Mouse (Mus musculus) lung, embryonic 14.5 days (tissue): ENCODE measurements around the gene Sarm1. TPM values are rescaled to one million over a fixed set of nuclear protein-coding genes. Genes with fewer than 3 reads are reported as not detected.

Source experiments
- ATAC-seq: fragments of 200-750 bp; cut with Nextera tagmentation; 2 replicates; pipeline ENCODE4 v1.8.0; 2017; ENCODE audit warnings: mild to moderate bottlenecking, moderate TSS enrichment, moderate library complexity; ENCODE audit not compliant: insufficient read depth
- DNase-seq: peaks from one replicate; pipeline ENCODE4 v3.0.0-alpha.2; 2015
- H3K27ac ChIP-seq: fragments of 300-500 bp; sonication (generic); 2 replicates; pipeline ENCODE4 v1.5.1; 2014; ENCODE audit warnings: low read depth, mild to moderate bottlenecking, moderate library complexity
- H3K27me3 ChIP-seq: fragments of 300-500 bp; sonication (generic); 2 replicates; pipeline ENCODE4 v1.6.1; 2014; ENCODE audit warnings: low read length, control low read depth; ENCODE audit not compliant: insufficient read depth
- H3K36me3 ChIP-seq: fragments of 300-500 bp; sonication (generic); 2 replicates; pipeline ENCODE4 v1.6.1; 2014; ENCODE audit warnings: control low read depth; ENCODE audit not compliant: insufficient read depth
- H3K4me1 ChIP-seq: fragments of 300-500 bp; sonication (generic); 2 replicates; pipeline ENCODE4 v1.6.1; 2014; ENCODE audit warnings: antibody characterized with exemption, control low read depth; ENCODE audit not compliant: insufficient read depth
- H3K4me2 ChIP-seq: fragments of 300-500 bp; sonication (generic); 2 replicates; pipeline ENCODE4 v1.6.1; 2014; ENCODE audit warnings: mild to moderate bottlenecking
- H3K4me3 ChIP-seq: fragments of 300-500 bp; sonication (generic); 2 replicates; pipeline ENCODE4 v1.5.1; 2014; ENCODE audit warnings: low read depth, low read length
- H3K9ac ChIP-seq: fragments of 300-500 bp; sonication (generic); 2 replicates; pipeline ENCODE4 v1.6.1; 2014
- H3K9me3 ChIP-seq: fragments of 300-500 bp; sonication (generic); 2 replicates; pipeline ENCODE4 v1.6.1; 2016; ENCODE audit warnings: low read depth, low read length, control low read depth
- CTCF ChIP-seq: IDR thresholded peaks from 2 replicates; pipeline ENCODE4 v1.5.1; 2016; ENCODE audit warnings: antibody characterized with exemption, low read depth
- WGBS: fragments of 180-500 bp; shearing (Covaris S2); extraction: QIAGEN DNeasy Blood & Tissue Kit; methylation state at CpG from one replicate; pipeline ENCODE4 v1.1.7; 2014; 5-methylcytosine and 5-hydroxymethylcytosine counted together
- polyA plus RNA-seq: library from polyadenylated mRNA; unstranded; fragments of >200 nt; fragmentation: Nextera tagmentation; extraction: Ambion mirVana; gene quantifications from 2 replicates; pipeline ENCODE4 v1.2.1, GENCODE M21; 2014

Gene Sarm1
- polyA plus RNA-seq, 1 experiment from 2014 or later: 1.4 TPM

GRCm38 (mm10) chr11:78499543-78499942 is 2.0 kb upstream of the Sarm1 start:
- Histone ChIP-seq H3K27me3 (peaks cover 56% of the 10 kb centered on the region), H3K9me3 (no peaks in the 10 kb centered on the region), H3K4me3 (no peak overlapping the region), H3K27ac (no peak overlapping the region), H3K4me1 (0 out of 2 replicates have a peak, but pooled peaks cover 4% of the 10 kb centered on the region), H3K36me3 (no peaks in the 10 kb centered on the region), H3K4me2 (no peak overlapping the region), H3K9ac (no peak overlapping the region)
- no peak for TF ChIP-seq CTCF
- 34% methylated on average over 16 of the region's 16 CpGs for WGBS
- ATAC-seq (no peak), DNase-seq (no peak)

DNA sequence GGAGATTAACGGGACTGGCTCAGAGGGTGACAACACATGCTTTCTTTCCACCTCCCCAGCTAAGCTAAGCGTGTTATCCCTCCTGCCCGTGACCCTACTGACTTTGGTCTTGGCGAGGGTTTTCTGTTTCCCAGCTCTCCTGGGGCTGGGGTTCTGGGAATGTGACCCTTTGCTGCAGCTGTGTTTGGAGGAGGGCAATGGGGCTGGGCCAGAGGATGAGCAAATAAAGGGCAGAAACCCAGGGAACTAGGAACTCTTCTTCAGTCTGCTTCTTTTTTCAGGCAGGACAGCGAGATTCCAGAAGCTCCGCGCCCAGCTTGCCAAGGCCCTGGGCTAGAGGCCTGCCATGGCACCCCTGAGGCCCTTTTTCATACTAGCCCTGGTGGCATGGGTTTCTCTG is 1.4 kb upstream of the Sarm1 start, which contains the start of gene Vtn:
Vtn (plus strand) TSS at position 88 of the 400 bp plus-strand sequence.
- Histone ChIP-seq H3K4me3 (peak within 1 kb of the TSS; percentile 50), H3K4me1 (0 out of 2 replicates have a peak, but pooled peaks cover 4% of the 10 kb centered on the region), H3K4me2 (peak within 1 kb of the TSS; percentile 99), H3K9me3 (no peaks in the 10 kb centered on the region), H3K9ac (peak within 1 kb of the TSS; percentile 34; the same call in 1 of the 2 replicates), H3K36me3 (no peaks in the 10 kb centered on the region), H3K27ac (no peak within 1 kb of the TSS), H3K27me3 (peaks cover 56% of the 10 kb centered on the region)
- TF ChIP-seq CTCF: no peak
- ATAC-seq: no peak
- no peak for DNase-seq
- 35% methylated on average over 7 of the region's 7 CpGs for WGBS

GRCm38 (mm10) chr11:78497071-78497541 is 448 bp downstream of the Sarm1 start:
- H3K9me3 ChIP-seq: no peaks in the 10 kb centered on the region
- TF ChIP-seq CTCF: no peak
- no peaks in the 10 kb centered on the region for H3K36me3 ChIP-seq
- ATAC-seq (peak; percentile 51), DNase-seq (peak; percentile 42)
- H3K27me3 ChIP-seq: peaks cover 56% of the 10 kb centered on the region
- H3K4me1 ChIP-seq: 0 out of 2 replicates have a peak, but pooled peaks cover 4% of the 10 kb centered on the region
- under 1% methylated on average over 44 of the region's 44 CpGs for WGBS
- H3K4me2 ChIP-seq: peak overlapping the region; percentile 99
- peak overlapping the region; percentile 41 for H3K9ac ChIP-seq
- H3K4me3 ChIP-seq: peak overlapping the region; percentile 50
- no peak overlapping the region for H3K27ac ChIP-seq

DNA sequence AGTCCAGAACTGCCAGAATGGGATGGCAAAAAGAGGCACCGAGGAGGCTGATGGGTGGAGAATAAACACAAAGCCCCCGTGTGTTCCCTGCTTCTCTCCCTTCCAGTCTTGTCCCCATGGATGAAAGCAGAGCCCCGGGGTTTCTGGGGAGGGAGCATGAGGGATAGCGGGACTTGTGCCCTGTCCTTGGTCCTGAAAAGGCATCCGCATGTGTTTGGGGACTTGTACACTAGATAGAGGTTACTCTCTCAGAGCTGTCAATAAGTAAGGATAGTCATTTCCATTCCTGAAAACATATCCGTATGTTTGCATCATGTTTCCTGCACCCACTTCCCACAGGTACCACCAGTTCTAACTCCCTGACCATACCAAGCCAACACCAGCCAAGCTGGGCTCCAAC is 1.6 kb downstream of the Sarm1 start:
- TF ChIP-seq CTCF: no peak
- WGBS: 4% methylated on average over 6 of the region's 6 CpGs
- DNase-seq (peak; percentile 87), ATAC-seq (no peak)
- Histone ChIP-seq H3K4me2 (no peak overlapping the region), H3K36me3 (no peaks in the 10 kb centered on the region), H3K9me3 (no peaks in the 10 kb centered on the region), H3K27ac (no peak overlapping the region), H3K4me3 (no peak overlapping the region), H3K27me3 (peaks cover 65% of the 10 kb centered on the region), H3K4me1 (0 out of 2 replicates have a peak, but pooled peaks cover 4% of the 10 kb centered on the region), H3K9ac (no peak overlapping the region)

GRCm38 (mm10) chr11:78490781-78491241 is 6.7 kb downstream of the Sarm1 start:
- 8% methylated on average over 45 of the region's 48 CpGs for WGBS
- Histone ChIP-seq H3K27ac (no peak overlapping the region), H3K4me1 (no peaks in the 10 kb centered on the region), H3K36me3 (no peaks in the 10 kb centered on the region), H3K9ac (peak overlapping the region; percentile 6; the same call in 1 of the 2 replicates), H3K4me2 (peak overlapping the region; percentile 51), H3K27me3 (peaks cover 69% of the 10 kb centered on the region), H3K4me3 (peak overlapping the region; percentile 18), H3K9me3 (no peaks in the 10 kb centered on the region)
- ATAC-seq: no peak
- TF ChIP-seq CTCF: peak; percentile 37; the same call in 1 of the 2 replicates
- peak; percentile 56 for DNase-seq

GRCm38 (mm10) chr11:78488168-78488567 is 9.4 kb downstream of the Sarm1 start:
- ATAC-seq (no peak; the same call in 1 of the 2 replicates), DNase-seq (peak; percentile 83)
- TF ChIP-seq CTCF: peak; percentile 86
- no peaks in the 10 kb centered on the region for H3K36me3 ChIP-seq
- no peak overlapping the region for H3K9ac ChIP-seq
- no peak overlapping the region for H3K27ac ChIP-seq
- no peaks in the 10 kb centered on the region for H3K4me1 ChIP-seq
- WGBS: 2% methylated on average over 8 of the region's 8 CpGs
- H3K27me3 ChIP-seq: peaks cover 65% of the 10 kb centered on the region
- no peaks in the 10 kb centered on the region for H3K9me3 ChIP-seq
- no peak overlapping the region for H3K4me2 ChIP-seq
- no peak overlapping the region for H3K4me3 ChIP-seq

- 51% methylated on average over 7 of the region's 7 CpGs for WGBS
- Histone ChIP-seq H3K9me3 (no peaks in the 10 kb centered on the region), H3K27me3 (peaks cover 33% of the 10 kb centered on the region), H3K4me2 (no peak overlapping the region), H3K9ac (no peak overlapping the region), H3K4me3 (no peak overlapping the region), H3K36me3 (no peaks in the 10 kb centered on the region), H3K27ac (no peak overlapping the region), H3K4me1 (no peaks in the 10 kb centered on the region)
- no peak for ATAC-seq
- no peak for DNase-seq
- TF ChIP-seq CTCF: no peak
Observed at GRCm38 (mm10) chr11:78483639-78484038, 13.9 kb downstream of the Sarm1 start.
